Mouse (Mus musculus) adrenal gland, postnatal 14 days (tissue): Measurements from ENCODE around the gene Haus6. TPM values are rescaled to one million over a fixed set of nuclear protein-coding genes. Genes with fewer than 3 reads are reported as not detected.

Experiments used
- DNase-seq: peaks from one replicate; pipeline ENCODE4 v3.0.0; 2021; ENCODE audit warnings: mixed read lengths
- total RNA-seq: library from RNA; stranded (reverse); gene quantifications from 2 replicates; pipeline ENCODE4 v1.2.3, GENCODE M21; 2021

Haus6 gene
- total RNA-seq, 1 experiment from 2014 or later: 8.3 TPM

- peak; percentile 98 for DNase-seq
Observed at GRCm38 (mm10) chr4:86575283-86575983, 36.4 kb downstream of the Haus6 start, which contains the start of gene Rraga. TSS of gene Rraga (plus strand) at chr4:86575668.

DNA sequence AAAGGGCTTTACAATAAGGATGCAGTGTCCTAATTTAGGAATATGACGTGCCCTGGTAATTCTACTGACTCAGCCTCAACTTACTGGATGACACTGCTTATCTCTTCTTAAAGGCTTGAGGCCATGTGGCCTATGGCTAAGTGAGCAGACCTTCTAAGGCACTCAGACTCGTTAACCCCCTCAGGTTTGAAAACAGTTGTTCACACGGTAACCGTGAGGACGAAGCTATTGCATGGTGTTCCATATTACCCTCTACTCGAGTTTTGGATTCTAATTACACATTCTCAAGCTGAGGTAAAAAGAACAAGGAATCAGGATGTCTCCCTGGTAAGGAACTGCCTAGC, 36.9 kb downstream of the Haus6 start:
- no peak for DNase-seq

DNA sequence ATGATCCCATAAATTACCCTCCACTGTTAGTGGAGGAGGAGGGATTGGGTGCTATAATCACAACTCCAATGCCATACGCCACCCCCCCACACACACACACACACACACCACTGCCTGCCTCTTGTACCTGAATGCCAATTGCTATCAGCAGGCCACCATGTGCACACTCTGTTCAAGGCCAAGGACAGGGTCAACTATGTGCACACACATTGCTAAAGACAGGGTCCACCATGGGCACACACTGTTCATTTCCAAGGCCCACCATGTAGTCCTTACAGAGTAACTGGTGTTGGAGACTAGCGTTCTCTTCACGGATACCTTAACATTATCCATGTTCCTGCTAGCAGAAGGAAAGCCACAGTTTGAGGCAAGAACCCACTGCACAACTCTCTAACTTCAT, 50.8 kb downstream of the Haus6 start:
- DNase-seq: no peak

DNA sequence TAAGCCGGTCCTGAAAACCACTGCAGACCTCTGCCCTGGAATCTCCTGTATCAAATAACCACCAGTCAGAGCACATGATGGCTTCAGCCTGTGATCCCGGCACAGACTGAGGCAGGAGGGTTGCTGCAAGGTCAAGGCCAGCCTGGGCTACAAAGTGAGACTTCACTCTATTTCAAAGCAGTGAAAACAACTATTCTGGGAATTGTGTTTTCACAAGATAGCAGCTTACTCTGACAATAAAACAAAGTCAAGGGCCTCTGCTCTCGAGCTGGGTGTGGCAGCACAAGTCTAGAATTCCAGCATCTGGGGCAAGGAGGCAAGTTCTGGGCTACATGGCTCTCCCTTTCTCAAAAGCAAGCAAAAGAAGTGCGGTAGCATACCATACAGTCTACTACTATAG, 52.8 kb downstream of the Haus6 start:
- no peak for DNase-seq

GRCm38 (mm10) chr4:86558228-86558627, 53.6 kb downstream of the Haus6 start, which contains the start of gene Saxo1:
TSS of gene Saxo1 (minus strand) at chr4:86558328.
- DNase-seq: no peak

DNA sequence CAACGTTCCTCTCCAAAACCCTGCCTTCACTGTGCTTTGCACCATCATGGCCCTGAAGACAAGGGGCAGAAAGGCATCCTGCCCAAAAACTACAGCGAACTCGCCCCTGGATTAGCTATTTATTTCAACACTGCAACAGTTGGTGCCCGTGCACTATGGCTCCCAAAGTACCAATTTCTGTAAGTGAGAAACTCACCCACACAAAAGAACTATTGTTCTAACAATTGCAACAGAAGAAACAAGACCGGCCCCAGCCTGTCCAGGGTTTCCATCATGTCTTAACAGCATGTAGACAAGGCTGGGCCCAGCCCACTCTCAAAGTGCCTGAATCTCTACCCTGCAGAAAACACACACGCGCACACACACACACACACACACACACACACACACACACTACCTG, 54.5 kb downstream of the Haus6 start:
- DNase-seq: no peak

- peak; percentile 33 for DNase-seq
Observed at GRCm38 (mm10) chr4:86555035-86555707, 56.7 kb downstream of the Haus6 start.

DNA sequence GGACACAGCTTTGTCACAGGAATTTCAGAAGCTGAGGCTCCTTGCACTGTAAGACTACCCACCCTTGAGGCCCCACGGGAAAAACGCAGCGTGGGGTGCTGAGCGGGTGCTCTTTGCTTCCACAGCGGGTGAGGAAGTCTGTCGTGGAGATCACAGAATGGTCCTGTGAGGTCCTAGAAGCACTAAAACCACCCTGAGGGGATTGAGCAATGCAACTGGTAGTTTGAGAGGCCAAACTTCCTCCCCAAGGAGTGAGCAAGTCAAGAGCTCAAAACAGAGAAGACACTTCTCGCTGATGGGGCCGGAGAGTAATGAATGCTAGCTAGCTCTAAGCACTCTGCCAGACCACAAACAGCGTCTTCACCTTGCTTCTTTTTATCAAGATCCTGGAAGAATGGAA, 63.5 kb downstream of the Haus6 start:
- DNase-seq: no peak

- no peak for DNase-seq
Observed at GRCm38 (mm10) chr4:86545615-86546014, 66.2 kb downstream of the Haus6 start.

- no peak for DNase-seq
Observed at GRCm38 (mm10) chr4:86543999-86544398, 67.9 kb downstream of the Haus6 start.

DNA sequence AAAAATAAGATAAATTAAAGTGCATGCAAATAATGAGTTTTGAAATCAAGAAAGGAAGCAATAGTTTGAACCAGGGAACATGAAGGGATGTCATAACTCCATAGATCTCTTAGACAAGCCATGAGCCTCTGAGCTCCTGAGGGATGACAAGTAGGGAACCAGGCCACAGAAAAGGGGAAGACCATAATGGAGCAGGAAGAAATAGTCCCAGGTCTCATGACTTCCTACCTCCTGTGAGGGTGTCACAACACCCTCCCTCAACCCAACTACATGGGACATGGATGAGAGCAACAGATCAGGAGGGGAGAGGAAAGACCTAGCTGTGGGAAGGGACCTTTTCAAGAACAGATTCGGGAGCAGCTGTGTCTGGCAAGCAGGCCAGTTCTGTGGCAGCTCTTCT, 70.3 kb downstream of the Haus6 start:
- DNase-seq: no peak

- DNase-seq: no peak
Observed at GRCm38 (mm10) chr4:86538936-86539335, 72.9 kb downstream of the Haus6 start.

DNA sequence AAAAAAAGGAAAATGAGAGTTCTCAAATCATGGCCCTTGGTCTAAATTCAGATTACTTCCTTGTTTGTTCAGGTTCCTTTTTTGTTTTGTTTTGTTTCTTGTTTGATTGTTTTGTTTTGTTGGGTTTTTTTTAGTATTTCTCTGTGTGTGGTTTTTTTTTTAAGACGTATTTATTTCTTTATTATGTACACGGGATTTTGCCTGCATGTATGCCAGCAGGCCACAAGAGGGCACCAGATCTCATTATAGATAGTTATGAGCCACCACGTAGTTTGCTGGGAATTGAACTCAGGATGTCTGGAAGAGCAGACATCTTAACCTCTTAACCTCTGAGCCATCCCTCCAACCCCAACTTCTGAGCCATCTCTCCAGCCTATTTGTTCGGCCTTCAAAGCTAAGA, 73.9 kb downstream of the Haus6 start:
- DNase-seq: peak; percentile 59

- DNase-seq: no peak
Observed at GRCm38 (mm10) chr4:86534091-86534481, 77.8 kb downstream of the Haus6 start.

GRCm38 (mm10) chr4:86533406-86534090, 78.3 kb downstream of the Haus6 start:
- no peak for DNase-seq

GRCm38 (mm10) chr4:86529161-86529560, 82.7 kb downstream of the Haus6 start:
- no peak for DNase-seq

Other genes with a start within 250 kb of the Haus6 start
- not detected in 2 replicates for gene Saxo1, start 53.7 kb downstream of the Haus6 start, total RNA-seq
- gene Rraga, start 36.4 kb downstream of the Haus6 start, total RNA-seq: 86.2 and 92.5 TPM in 2 replicates
- 257 and 311 TPM in 2 replicates for gene Plin2, start 58.0 kb upstream of the Haus6 start, total RNA-seq
- 38.8 and 49.0 TPM in 2 replicates for gene Dennd4c, start 136.5 kb upstream of the Haus6 start, total RNA-seq
- 834 and 975 TPM in 2 replicates for gene Rps6, start 245.4 kb upstream of the Haus6 start, total RNA-seq